Mouse (Mus musculus) MEL (cell line): ENCODE measurements around the gene Col23a1.

ENCODE experiments used
- CHD1 ChIP-seq: IDR thresholded peaks from 2 replicates; pipeline ENCODE4 v1.6.1; 2012; ENCODE audit warnings: low read depth, mild to moderate bottlenecking, inconsistent platforms, low read length, improper control_type of control experiment
- CTCF ChIP-seq, 3 experiments: IDR thresholded peaks in 2 of 3; conservative IDR thresholded peaks in 1 of 3; 2 replicates each; pipeline ENCODE4 v1.5.1; 2011 to 2012; ENCODE audit warnings: low read length in 3 of 3, low read depth in 2 of 3, mild to moderate bottlenecking in 2 of 3, improper control_type of control experiment in 1 of 3, inconsistent platforms in 1 of 3, mixed read lengths in 1 of 3, moderate library complexity in 1 of 3; ENCODE audit not compliant: control insufficient read depth in 1 of 3, insufficient read depth in 1 of 3, poor library complexity in 1 of 3, severe bottlenecking in 1 of 3
- GABPA ChIP-seq: IDR thresholded peaks from 2 replicates; pipeline ENCODE4 v1.6.1; 2012; ENCODE audit warnings: low read depth, mild to moderate bottlenecking, inconsistent platforms, low read length, improper control_type of control experiment, moderate library complexity
- POLR2A ChIP-seq, 2 experiments: IDR thresholded peaks; 2 replicates each; pipeline ENCODE4 v1.6.1; 2011 to 2012; ENCODE audit warnings: low read length in 2 of 2, mild to moderate bottlenecking in 2 of 2, control low read depth in 1 of 2, improper control_type of control experiment in 1 of 2, low read depth in 1 of 2, moderate library complexity in 1 of 2; ENCODE audit not compliant: control insufficient read depth in 1 of 2, insufficient read depth in 1 of 2, poor library complexity in 1 of 2
- POLR2AphosphoS2 ChIP-seq: IDR thresholded peaks from 2 replicates; pipeline ENCODE4 v1.6.1; 2011; ENCODE audit warnings: low read length, improper control_type of control experiment
- RCOR1 ChIP-seq: IDR thresholded peaks from 2 replicates; pipeline ENCODE4 v1.6.1; 2012; ENCODE audit warnings: low read depth, mild to moderate bottlenecking, inconsistent platforms, low read length, improper control_type of control experiment
- USF1 ChIP-seq: IDR thresholded peaks from 2 replicates; pipeline ENCODE4 v1.6.1; 2014; ENCODE audit warnings: low read depth, mild to moderate bottlenecking, inconsistent platforms, low read length, improper control_type of control experiment, moderate library complexity
- ZKSCAN1 ChIP-seq: IDR thresholded peaks from 2 replicates; pipeline ENCODE4 v1.6.1; 2012; ENCODE audit warnings: low read depth, mild to moderate bottlenecking, inconsistent platforms, low read length, improper control_type of control experiment, moderate library complexity
- ZNF384 ChIP-seq: IDR thresholded peaks from 2 replicates; pipeline ENCODE4 v1.6.1; 2012; ENCODE audit warnings: low read depth, mild to moderate bottlenecking, inconsistent platforms, low read length, improper control_type of control experiment

DNA sequence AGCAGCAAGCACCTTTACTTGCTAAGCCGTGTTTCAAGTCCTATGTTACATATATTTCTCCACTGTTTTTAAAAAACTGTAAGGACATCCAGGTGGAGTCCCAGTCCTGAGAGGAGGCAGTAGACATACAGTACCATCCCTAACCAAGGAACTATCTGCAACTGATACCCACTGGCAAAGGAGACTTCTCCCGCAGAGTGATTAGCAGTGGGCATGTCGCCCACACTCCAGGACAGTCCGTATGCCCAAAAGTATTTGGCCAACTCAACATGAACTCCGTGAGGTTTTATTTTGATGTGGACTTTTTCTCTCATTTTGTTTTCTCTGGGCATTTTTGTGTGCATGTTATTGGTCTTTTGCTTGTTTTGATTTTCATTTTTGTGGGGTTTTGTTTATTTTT lies 161.6 kb downstream of the Col23a1 start:
- TF ChIP-seq CTCF (IDR thresholded peaks at IDR 0.05 in 2 of 3, conservative IDR thresholded peaks at IDR 0.05 in 1 of 3; ENCODE audit: control insufficient read depth in 1 of 3, insufficient read depth in 1 of 3, low read depth in 2 of 3, low read length in 3 of 3, poor library complexity in 1 of 3, severe bottlenecking in 1 of 3) (no peak), RCOR1 (no peak), POLR2A (IDR thresholded peaks at IDR 0.05; ENCODE audit: control insufficient read depth in 1 of 2, insufficient read depth in 1 of 2, low read depth in 1 of 2, low read length in 2 of 2, poor library complexity in 1 of 2) (no peak), GABPA (no peak), POLR2AphosphoS2 (no peak), ZKSCAN1 (no peak), USF1 (no peak), ZNF384 (no peak), CHD1 (no peak)
